Mouse (Mus musculus) erythroid progenitor cell, adult 5-6 weeks (primary cell): Measurements from ENCODE around the gene Hapln4. TPM values are rescaled to one million over a fixed set of nuclear protein-coding genes. Genes with fewer than 3 reads are reported as not detected.

Experiments
- ATAC-seq: replicated peaks from 2 replicates; pipeline ENCODE4 v1.8.0; 2016; ENCODE audit warnings: moderate number of reproducible peaks, mild to moderate bottlenecking, moderate TSS enrichment, inconsistent platforms; ENCODE audit not compliant: poor library complexity, low FRiP score, severe bottlenecking
- total RNA-seq, 2 experiments: library from RNA; stranded (forward) in 1 of 2; stranded (reverse) in 1 of 2; fragments of 150-400 nt in 1 of 2; fragments of 186-747, 209-891 nt in 1 of 2; gene quantifications; 2 replicates each; pipeline versions ENCODE4 v1.2.3 to v1.2.4; 2015 to 2017; ENCODE audit warnings: low replicate concordance in 2 of 2

The Hapln4 gene
- total RNA-seq, 2 experiments from 2014 or later = not detected

- no peak for ATAC-seq
Measured at GRCm38 (mm10) chr8:70134931-70135330, 51.7 kb downstream of the Hapln4 start.

DNA sequence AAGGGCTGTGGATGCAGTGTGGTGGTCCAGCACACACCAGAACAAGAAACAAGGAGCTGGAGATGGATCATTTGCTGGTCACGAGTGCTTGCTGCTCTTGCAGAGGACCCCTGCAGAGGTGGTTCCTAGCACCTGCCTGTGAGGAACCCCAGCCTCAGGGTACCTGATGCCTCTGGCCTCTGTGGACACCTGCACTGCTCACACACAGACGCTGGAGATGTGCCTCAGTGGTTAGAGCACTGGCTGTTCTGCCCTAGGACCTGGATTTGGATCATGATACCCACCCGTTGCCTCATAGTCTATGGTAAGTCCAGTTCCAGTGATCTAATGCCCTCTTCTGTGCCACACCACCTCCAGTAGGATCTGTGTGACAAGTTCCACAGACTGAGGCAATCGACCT lies 53.3 kb downstream of the Hapln4 start:
- ATAC-seq = no peak

DNA sequence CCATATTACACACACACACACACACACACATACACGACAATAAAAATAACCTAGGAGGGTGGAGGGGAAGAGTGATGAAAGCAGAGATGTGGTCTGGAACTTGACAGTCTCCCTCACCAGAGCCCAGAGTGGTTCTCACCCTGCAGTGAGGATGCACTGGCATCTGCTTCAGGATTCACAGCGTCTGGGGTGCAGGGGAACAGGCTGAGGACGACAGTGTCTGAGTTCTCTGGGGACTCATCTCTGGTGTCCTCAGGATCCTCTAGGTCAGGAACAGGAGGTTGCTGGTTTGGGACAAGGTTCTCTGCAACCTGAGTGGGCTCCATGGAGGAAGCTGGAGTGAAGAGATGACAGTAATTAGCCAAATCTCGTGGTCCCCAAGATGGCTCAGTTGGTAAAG lies 54.6 kb downstream of the Hapln4 start:
- ATAC-seq = no peak

- peak; percentile 91 for ATAC-seq
Measured at GRCm38 (mm10) chr8:70139026-70139857, 56.0 kb downstream of the Hapln4 start, which contains the start of the genes Rfxank, Borcs8 and Mef2b. Gene Rfxank (minus strand): TSS chr8:70139154. Gene Borcs8 (plus strand): TSS chr8:70139499. Gene Mef2b (plus strand): TSS chr8:70139711.

DNA sequence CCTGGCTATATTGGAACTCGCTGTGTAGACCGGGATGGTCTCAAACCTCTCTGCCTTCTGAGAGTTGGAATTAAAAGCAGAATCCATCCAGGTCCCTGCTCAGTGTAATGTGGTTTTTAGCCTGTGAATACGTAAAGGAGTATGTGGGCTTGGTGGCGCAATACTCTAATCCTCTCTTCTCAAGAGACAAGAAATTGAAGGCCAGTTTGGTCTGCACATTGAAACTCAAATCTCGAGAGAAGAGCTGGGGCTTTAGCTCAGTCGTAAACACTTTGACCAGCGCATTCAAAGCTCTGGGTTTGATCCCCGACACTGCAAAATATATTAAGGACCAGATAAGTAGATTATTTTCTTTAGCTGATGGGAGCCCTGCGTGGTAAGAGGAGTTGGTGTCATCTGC lies 56.7 kb downstream of the Hapln4 start:
- ATAC-seq = no peak

Other genes starting within 250 kb of the Hapln4 start
- gene Cilp2, start 195.8 kb upstream of the Hapln4 start, total RNA-seq (2015; ENCODE audit: low replicate concordance) = not detected in 2 replicates
- not detected in 2 replicates for gene Cilp2, start 195.8 kb upstream of the Hapln4 start, total RNA-seq (2017; ENCODE audit: low replicate concordance)
- not detected in 2 replicates for gene Tssk6, start 181.3 kb upstream of the Hapln4 start, total RNA-seq (2015; ENCODE audit: low replicate concordance)
- not detected in 2 replicates for gene Tssk6, start 181.3 kb upstream of the Hapln4 start, total RNA-seq (2017; ENCODE audit: low replicate concordance)
- gene Ndufa13, start 180.9 kb upstream of the Hapln4 start, total RNA-seq (2015; ENCODE audit: low replicate concordance) = 20.5 and 29.6 TPM in 2 replicates
- 29.0 and 40.8 TPM in 2 replicates for gene Ndufa13, start 180.9 kb upstream of the Hapln4 start, total RNA-seq (2017; ENCODE audit: low replicate concordance)
- not detected in 2 replicates for gene Yjefn3, start 180.7 kb upstream of the Hapln4 start, total RNA-seq (2015; ENCODE audit: low replicate concordance)
- gene Yjefn3, start 180.7 kb upstream of the Hapln4 start, total RNA-seq (2017; ENCODE audit: low replicate concordance) = not detected in 2 replicates
- 42.8 and 46.9 TPM in 2 replicates for gene Gatad2a, start 87.1 kb upstream of the Hapln4 start, total RNA-seq (2015; ENCODE audit: low replicate concordance)
- gene Gatad2a, start 87.1 kb upstream of the Hapln4 start, total RNA-seq (2017; ENCODE audit: low replicate concordance) = 47.5 and 48.0 TPM in 2 replicates
- 27.2 and 35.3 TPM in 2 replicates for gene Mau2, start 40.7 kb upstream of the Hapln4 start, total RNA-seq (2015; ENCODE audit: low replicate concordance)
- gene Mau2, start 40.7 kb upstream of the Hapln4 start, total RNA-seq (2017; ENCODE audit: low replicate concordance) = 39.1 and 39.2 TPM in 2 replicates
- 15.9 and 20.1 TPM in 2 replicates for gene Sugp1, start 40.6 kb upstream of the Hapln4 start, total RNA-seq (2015; ENCODE audit: low replicate concordance)
- 21.0 and 24.9 TPM in 2 replicates for gene Sugp1, start 40.6 kb upstream of the Hapln4 start, total RNA-seq (2017; ENCODE audit: low replicate concordance)
- 1.3 TPM in 1 of 2 replicates, not detected in the other for gene Tm6sf2, start 10.5 kb upstream of the Hapln4 start, total RNA-seq (2015; ENCODE audit: low replicate concordance)
- gene Tm6sf2, start 10.5 kb upstream of the Hapln4 start, total RNA-seq (2017; ENCODE audit: low replicate concordance) = not detected in 2 replicates
- not detected in 2 replicates for gene Ncan, start 37.4 kb downstream of the Hapln4 start, total RNA-seq (2015; ENCODE audit: low replicate concordance)
- gene Ncan, start 37.4 kb downstream of the Hapln4 start, total RNA-seq (2017; ENCODE audit: low replicate concordance) = not detected in 2 replicates
- 8.3 TPM in 1 of 2 replicates, not detected in the other for gene Nr2c2ap, start 47.9 kb downstream of the Hapln4 start, total RNA-seq (2015; ENCODE audit: low replicate concordance)
- 2.3 TPM in 1 of 2 replicates, not detected in the other for gene Nr2c2ap, start 47.9 kb downstream of the Hapln4 start, total RNA-seq (2017; ENCODE audit: low replicate concordance)
- 5.8 and 16.3 TPM in 2 replicates for gene Rfxank, start 55.7 kb downstream of the Hapln4 start, total RNA-seq (2015; ENCODE audit: low replicate concordance)
- 2.3 and 4.9 TPM in 2 replicates for gene Rfxank, start 55.7 kb downstream of the Hapln4 start, total RNA-seq (2017; ENCODE audit: low replicate concordance)
- gene Borcs8, start 56.0 kb downstream of the Hapln4 start, total RNA-seq (2015; ENCODE audit: low replicate concordance) = 18.7 and 20.5 TPM in 2 replicates
- 17.3 and 24.7 TPM in 2 replicates for gene Borcs8, start 56.0 kb downstream of the Hapln4 start, total RNA-seq (2017; ENCODE audit: low replicate concordance)
- gene Mef2b, start 56.3 kb downstream of the Hapln4 start, total RNA-seq (2015; ENCODE audit: low replicate concordance) = not detected in 2 replicates
- not detected in 2 replicates for gene Mef2b, start 56.3 kb downstream of the Hapln4 start, total RNA-seq (2017; ENCODE audit: low replicate concordance)
- 2.9 and 14.1 TPM in 2 replicates for gene Tmem161a, start 88.9 kb downstream of the Hapln4 start, total RNA-seq (2015; ENCODE audit: low replicate concordance)
- 4.9 and 6.5 TPM in 2 replicates for gene Tmem161a, start 88.9 kb downstream of the Hapln4 start, total RNA-seq (2017; ENCODE audit: low replicate concordance)
- gene Slc25a42, start 128.8 kb downstream of the Hapln4 start, total RNA-seq (2015; ENCODE audit: low replicate concordance) = 30.6 and 35.3 TPM in 2 replicates
- 16.2 and 24.4 TPM in 2 replicates for gene Slc25a42, start 128.8 kb downstream of the Hapln4 start, total RNA-seq (2017; ENCODE audit: low replicate concordance)
- 36.8 and 49.0 TPM in 2 replicates for gene Sugp2, start 150.8 kb downstream of the Hapln4 start, total RNA-seq (2015; ENCODE audit: low replicate concordance)
- gene Sugp2, start 150.8 kb downstream of the Hapln4 start, total RNA-seq (2017; ENCODE audit: low replicate concordance) = 51.5 and 60.7 TPM in 2 replicates
- gene Armc6, start 151.0 kb downstream of the Hapln4 start, total RNA-seq (2015; ENCODE audit: low replicate concordance) = 15.1 and 26.4 TPM in 2 replicates
- gene Armc6, start 151.0 kb downstream of the Hapln4 start, total RNA-seq (2017; ENCODE audit: low replicate concordance) = 5.1 TPM in 1 of 2 replicates, not detected in the other
- gene Homer3, start 199.4 kb downstream of the Hapln4 start, total RNA-seq (2015; ENCODE audit: low replicate concordance) = 1.3 TPM in 1 of 2 replicates, not detected in the other
- not detected in 2 replicates for gene Homer3, start 199.4 kb downstream of the Hapln4 start, total RNA-seq (2017; ENCODE audit: low replicate concordance)
- 2.5 and 9.2 TPM in 2 replicates for gene Ddx49, start 219.0 kb downstream of the Hapln4 start, total RNA-seq (2015; ENCODE audit: low replicate concordance)
- gene Ddx49, start 219.0 kb downstream of the Hapln4 start, total RNA-seq (2017; ENCODE audit: low replicate concordance) = 12.5 and 30.4 TPM in 2 replicates
- 78.6 and 122 TPM in 2 replicates for gene Cope, start 219.1 kb downstream of the Hapln4 start, total RNA-seq (2015; ENCODE audit: low replicate concordance)
- 16.7 and 51.7 TPM in 2 replicates for gene Cope, start 219.1 kb downstream of the Hapln4 start, total RNA-seq (2017; ENCODE audit: low replicate concordance)
- gene Cers1, start 232.3 kb downstream of the Hapln4 start, total RNA-seq (2015; ENCODE audit: low replicate concordance) = not detected in 2 replicates
- gene Cers1, start 232.3 kb downstream of the Hapln4 start, total RNA-seq (2017; ENCODE audit: low replicate concordance) = not detected in 2 replicates
- not detected in 2 replicates for gene Gdf1, start 246.4 kb downstream of the Hapln4 start, total RNA-seq (2015; ENCODE audit: low replicate concordance)
- not detected in 2 replicates for gene Gdf1, start 246.4 kb downstream of the Hapln4 start, total RNA-seq (2017; ENCODE audit: low replicate concordance)